Mouse (Mus musculus) erythroblast, adult 5-6 weeks (primary cell): ENCODE measurements around the gene Dclre1a. TPM values are rescaled to one million over a fixed set of nuclear protein-coding genes. Genes with fewer than 3 reads are reported as not detected.

Experiments
- ATAC-seq: replicated peaks from 2 replicates; pipeline ENCODE4 v1.8.0; 2016; ENCODE audit warnings: moderate number of reproducible peaks, mild to moderate bottlenecking, moderate TSS enrichment, inconsistent platforms; ENCODE audit not compliant: poor library complexity, low FRiP score, severe bottlenecking
- total RNA-seq, 2 experiments: library from RNA; stranded (forward) in 1 of 2; stranded (reverse) in 1 of 2; fragments of 150-400 nt in 1 of 2; fragments of 200-764, 138-1000 nt in 1 of 2; gene quantifications; 2 replicates each; pipeline versions ENCODE4 v1.2.3 to v1.2.4; 2015 to 2017; ENCODE audit warnings: low replicate concordance in 2 of 2

Dclre1a gene
- 23.4 and 27.3 TPM in 2 replicates for total RNA-seq (2015; ENCODE audit: low replicate concordance)
- 13.5 and 16.2 TPM in 2 replicates for total RNA-seq (2017; ENCODE audit: low replicate concordance)

GRCm38 (mm10) chr19:56547456-56548229 lies at the start of gene Dclre1a:
Gene Dclre1a, minus strand, starts transcription at chr19:56548222.
- peak; percentile 84 for ATAC-seq

GRCm38 (mm10) chr19:56592472-56592871 lies 44.5 kb upstream of the Dclre1a start:
- ATAC-seq = no peak

- no peak for ATAC-seq
Measured at GRCm38 (mm10) chr19:56590250-56590649, 42.2 kb upstream of the Dclre1a start.

- no peak for ATAC-seq
Measured at GRCm38 (mm10) chr19:56589455-56589854, 41.4 kb upstream of the Dclre1a start.

- no peak for ATAC-seq
Measured at GRCm38 (mm10) chr19:56589008-56589407, 41.0 kb upstream of the Dclre1a start.

- 0 out of 2 replicates have a peak, but pooled peaks have one; percentile 26 for ATAC-seq
Measured at GRCm38 (mm10) chr19:56588205-56588626, 40.2 kb upstream of the Dclre1a start.

- ATAC-seq = no peak
Measured at GRCm38 (mm10) chr19:56586320-56586719, 38.3 kb upstream of the Dclre1a start.

GRCm38 (mm10) chr19:56584288-56584687 lies 36.3 kb upstream of the Dclre1a start:
- no peak for ATAC-seq

GRCm38 (mm10) chr19:56583785-56584184 lies 35.8 kb upstream of the Dclre1a start:
- no peak for ATAC-seq

GRCm38 (mm10) chr19:56581981-56582380 lies 34.0 kb upstream of the Dclre1a start:
- ATAC-seq = no peak

GRCm38 (mm10) chr19:56577801-56578200 lies 29.8 kb upstream of the Dclre1a start:
- ATAC-seq = no peak

- ATAC-seq = no peak
Measured at GRCm38 (mm10) chr19:56573184-56573583, 25.2 kb upstream of the Dclre1a start.

- ATAC-seq = no peak
Measured at GRCm38 (mm10) chr19:56571913-56572312, 23.9 kb upstream of the Dclre1a start.

GRCm38 (mm10) chr19:56571234-56571633 lies 23.2 kb upstream of the Dclre1a start:
- ATAC-seq = no peak

GRCm38 (mm10) chr19:56570781-56571180 lies 22.8 kb upstream of the Dclre1a start:
- no peak for ATAC-seq

- no peak for ATAC-seq
Measured at GRCm38 (mm10) chr19:56566940-56567339, 18.9 kb upstream of the Dclre1a start.

GRCm38 (mm10) chr19:56566041-56566440 lies 18.0 kb upstream of the Dclre1a start:
- no peak for ATAC-seq

GRCm38 (mm10) chr19:56565358-56565757 lies 17.3 kb upstream of the Dclre1a start:
- ATAC-seq = no peak

- no peak for ATAC-seq
Measured at GRCm38 (mm10) chr19:56563469-56563868, 15.4 kb upstream of the Dclre1a start.

- no peak for ATAC-seq
Measured at GRCm38 (mm10) chr19:56562433-56563138, 14.6 kb upstream of the Dclre1a start.

GRCm38 (mm10) chr19:56555972-56556371 lies 8.0 kb upstream of the Dclre1a start:
- ATAC-seq = no peak
